Comparison of ENCODE assay signal across 8 mouse cellular contexts in genomic region chrX:48314530-48315079, GRCm38 (mm10). TPM values are rescaled to one million over a fixed set of nuclear protein-coding genes. Genes with fewer than 3 reads are reported as not detected.
DNase-seq lines count a peak whose midpoint lies in the region; ATAC-seq lines count a peak whose summit lies in the region.

No protein-coding gene starts in this region.

- ATAC-seq in common myeloid progenitor, adult 5-6 weeks (replicated peaks; ENCODE audit: low read depth, poor library complexity, severe bottlenecking), result peak; percentile 93
- ATAC-seq in megakaryocyte, adult 5-6 weeks (ENCODE audit: poor library complexity, severe bottlenecking), result peak; percentile 93

- peak; percentile 95 for DNase-seq in ZHBTc4 (ENCODE audit: low read depth, low spot score)
- peak; percentile 69 to 75 for DNase-seq in gastrocnemius, adult 8-10 months (ENCODE audit: low spot score in 2 of 2)
- peak; percentile 88 for DNase-seq in induced T-regulatory cell, adult 2 months (ENCODE audit: low read depth)
- peak; percentile 14 to 24 for DNase-seq in left cerebral cortex, adult 8-10 months (ENCODE audit: low spot score in 2 of 2)
- DNase-seq in right cerebral cortex, adult 18-20 months, result peak; percentile 33
- peak; percentile 58 for DNase-seq in urinary bladder, adult 2 months (ENCODE audit: low spot score)

RNA-seq across cellular contexts. Expression of gene Bcorl1, which starts 26.6 kb away (rescaled TPM):
- 4.5 and 13.3 TPM in 2 replicates for total RNA-seq in common myeloid progenitor, adult 5-6 weeks (2017)
- 1 to 10 TPM; 6.2 to 9.3 (median 8.0) TPM for total RNA-seq in gastrocnemius, adult 8-10 months (2022)
- total RNA-seq in left cerebral cortex, adult 8-10 months (2022), result 10 to 100 TPM; 19.9 to 24.8 (median 22.8) TPM
- 4.6 and 5.5 TPM in 2 replicates for total RNA-seq in megakaryocyte, adult 5-6 weeks (2015)
- total RNA-seq in megakaryocyte, adult 5-6 weeks (2017), result 3.3 and 4.0 TPM in 2 replicates
- 2.5 and 5.2 TPM in 2 replicates for polyA plus RNA-seq in urinary bladder, adult 2 months (2012; rRNA removed)

RNA-seq across cellular contexts. Expression of gene Utp14a, which starts 57.9 kb away (rescaled TPM):
- total RNA-seq in common myeloid progenitor, adult 5-6 weeks (2017), result 92.6 and 103 TPM in 2 replicates
- 10 to 100 TPM in 3 of 4 experiments, 1 to 10 TPM in 1; 9.5 to 18.7 (median 11.6) TPM for total RNA-seq in gastrocnemius, adult 8-10 months (2022)
- total RNA-seq in left cerebral cortex, adult 8-10 months (2022), result 10 to 100 TPM; 14.9 to 16.8 (median 15.5) TPM
- total RNA-seq in megakaryocyte, adult 5-6 weeks (2015), result 24.4 and 28.7 TPM in 2 replicates
- total RNA-seq in megakaryocyte, adult 5-6 weeks (2017), result 51.5 and 56.4 TPM in 2 replicates
- 18.2 and 18.9 TPM in 2 replicates for polyA plus RNA-seq in urinary bladder, adult 2 months (2012; rRNA removed)

Comparison
In these comparisons a context has a peak if more than half of its experiments do, and no peak if none do; other contexts are left out.
1. Peak in every context shown above with its lines: DNase-seq and ATAC-seq.
2. DNase-seq: peak in every context shown above with its lines; median percentile 95 in ZHBTc4; 88 in induced T-regulatory cell, adult 2 months; 72 in gastrocnemius, adult 8-10 months; 58 in urinary bladder, adult 2 months; 33 in right cerebral cortex, adult 18-20 months; 19 in left cerebral cortex, adult 8-10 months.